Mouse (Mus musculus) MEL (cell line): ENCODE results near the gene Gtf3c3. TPM values are rescaled to one million over a fixed set of nuclear protein-coding genes. Genes with fewer than 3 reads are reported as not detected.

Experiments
- DNase-seq: peaks from one replicate; pipeline ENCODE4 v3.0.0; 2011; ENCODE audit warnings: low read depth, low spot score
- H3K27ac ChIP-seq: 2 replicates; pipeline ENCODE4 v1.5.1; 2012; ENCODE audit warnings: low read depth, mild to moderate bottlenecking, control low read depth, low read length, moderate library complexity; ENCODE audit not compliant: control insufficient read depth
- H3K27me3 ChIP-seq, 2 experiments: fragments of 150-350 bp in 1 of 2; sonication (generic) in 1 of 2; 2 replicates each; pipeline ENCODE4 v1.6.1; 2012; ENCODE audit warnings: low read length in 2 of 2, mild to moderate bottlenecking in 2 of 2, improper control_type of control experiment in 1 of 2, moderate library complexity in 1 of 2; ENCODE audit not compliant: insufficient read depth in 2 of 2, control insufficient read depth in 1 of 2
- H3K36me3 ChIP-seq, 2 experiments: 2 replicates each; pipeline ENCODE4 v1.6.1; 2012 to 2014; ENCODE audit warnings: low read length in 2 of 2, improper control_type of control experiment in 1 of 2, inconsistent platforms in 1 of 2, mild to moderate bottlenecking in 1 of 2; ENCODE audit not compliant: insufficient read depth in 2 of 2, control insufficient read depth in 1 of 2
- H3K4me1 ChIP-seq, 2 experiments: fragments of 150-350 bp in 1 of 2; sonication (generic) in 1 of 2; 2 replicates each; pipeline ENCODE4 v1.6.1; 2012; ENCODE audit warnings: low read length in 2 of 2, improper control_type of control experiment in 1 of 2, mild to moderate bottlenecking in 1 of 2; ENCODE audit not compliant: insufficient read depth in 2 of 2, control insufficient read depth in 1 of 2
- H3K4me3 ChIP-seq, 2 experiments: fragments of 150-350 bp in 1 of 2; sonication (generic) in 1 of 2; 2 replicates each; pipeline ENCODE4 v1.5.1; 2012; ENCODE audit warnings: low read depth in 2 of 2, low read length in 2 of 2, mild to moderate bottlenecking in 2 of 2, moderate library complexity in 2 of 2, control low read depth in 1 of 2, improper control_type of control experiment in 1 of 2; ENCODE audit not compliant: control insufficient read depth in 1 of 2, insufficient read depth in 1 of 2
- H3K79me2 ChIP-seq: 2 replicates; pipeline ENCODE4 v1.6.1; 2012; ENCODE audit warnings: mild to moderate bottlenecking, low read length, moderate library complexity; ENCODE audit not compliant: control insufficient read depth, poor library complexity, insufficient read depth
- H3K9ac ChIP-seq: 2 replicates; pipeline ENCODE4 v1.6.1; 2012; ENCODE audit warnings: low read depth, mild to moderate bottlenecking, control low read depth, low read length, moderate library complexity; ENCODE audit not compliant: control insufficient read depth, poor library complexity, severe bottlenecking
- H3K9me3 ChIP-seq: fragments of 150-350 bp; sonication (generic); replicated peaks from 2 replicates; pipeline ENCODE4 v1.6.1; 2012; ENCODE audit warnings: mild to moderate bottlenecking, low read length, improper control_type of control experiment, moderate library complexity; ENCODE audit not compliant: insufficient read depth
- BHLHE40 ChIP-seq: IDR thresholded peaks from 2 replicates; pipeline ENCODE4 v1.6.1; 2012; ENCODE audit warnings: low read depth, mild to moderate bottlenecking, inconsistent platforms, low read length, improper control_type of control experiment, borderline replicate concordance
- CHD2 ChIP-seq: IDR thresholded peaks from 2 replicates; pipeline ENCODE4 v1.6.1; 2011; ENCODE audit warnings: low read length, improper control_type of control experiment
- E2F4 ChIP-seq: IDR thresholded peaks from 2 replicates; pipeline ENCODE4 v1.6.1; 2011; ENCODE audit warnings: low read depth, low read length, improper control_type of control experiment, borderline replicate concordance
- GABPA ChIP-seq: IDR thresholded peaks from 2 replicates; pipeline ENCODE4 v1.6.1; 2012; ENCODE audit warnings: low read depth, mild to moderate bottlenecking, inconsistent platforms, low read length, improper control_type of control experiment, moderate library complexity
- GATA1 ChIP-seq: IDR thresholded peaks from 2 replicates; pipeline ENCODE4 v1.6.1; 2011; ENCODE audit warnings: low read depth, low read length, improper control_type of control experiment
- JUND ChIP-seq: IDR thresholded peaks from 2 replicates; pipeline ENCODE4 v1.6.1; 2011; ENCODE audit warnings: low read depth, mild to moderate bottlenecking, improper control_type of control experiment, low read length
- KAT2A ChIP-seq: conservative IDR thresholded peaks from 2 replicates; pipeline ENCODE4 v1.6.1; 2012; ENCODE audit warnings: low read depth, low read length, improper control_type of control experiment, inconsistent platforms
- MAX ChIP-seq: IDR thresholded peaks from 2 replicates; pipeline ENCODE4 v1.6.1; 2011; ENCODE audit warnings: low read length, improper control_type of control experiment
- MAZ ChIP-seq: IDR thresholded peaks from 2 replicates; pipeline ENCODE4 v1.6.1; 2012; ENCODE audit warnings: low read depth, mild to moderate bottlenecking, inconsistent platforms, low read length, improper control_type of control experiment
- MEF2A ChIP-seq: IDR thresholded peaks from 2 replicates; pipeline ENCODE4 v1.6.1; 2014; ENCODE audit warnings: low read depth, mild to moderate bottlenecking, inconsistent platforms, low read length, improper control_type of control experiment; ENCODE audit not compliant: poor library complexity, insufficient replicate concordance, severe bottlenecking; ENCODE audit errors: extremely low read depth
- MXI1 ChIP-seq: IDR thresholded peaks from 2 replicates; pipeline ENCODE4 v1.6.1; 2011; ENCODE audit warnings: mild to moderate bottlenecking, low read depth, low read length, improper control_type of control experiment
- MYB ChIP-seq: IDR thresholded peaks from 2 replicates; pipeline ENCODE4 v1.6.1; 2011; ENCODE audit warnings: mild to moderate bottlenecking, low read depth, low read length, improper control_type of control experiment
- MYC ChIP-seq: IDR thresholded peaks from 2 replicates; pipeline ENCODE4 v1.6.1; 2011; ENCODE audit warnings: low read depth, mild to moderate bottlenecking, low read length, improper control_type of control experiment, moderate library complexity
- RAD21 ChIP-seq: IDR thresholded peaks from 2 replicates; pipeline ENCODE4 v1.6.1; 2011; ENCODE audit warnings: mild to moderate bottlenecking, low read depth, low read length, improper control_type of control experiment
- RCOR1 ChIP-seq: IDR thresholded peaks from 2 replicates; pipeline ENCODE4 v1.6.1; 2012; ENCODE audit warnings: low read depth, mild to moderate bottlenecking, inconsistent platforms, low read length, improper control_type of control experiment
- SMC3 ChIP-seq: IDR thresholded peaks from 2 replicates; pipeline ENCODE4 v1.6.1; 2011; ENCODE audit warnings: low read depth, low read length, improper control_type of control experiment
- TAL1 ChIP-seq: IDR thresholded peaks from 2 replicates; pipeline ENCODE4 v1.6.1; 2012; ENCODE audit warnings: mild to moderate bottlenecking, inconsistent platforms, low read length, moderate library complexity, mixed read lengths
- TBP ChIP-seq: IDR thresholded peaks from 2 replicates; pipeline ENCODE4 v1.8.0; 2011; ENCODE audit warnings: low read depth, low read length, improper control_type of control experiment
- TCF12 ChIP-seq: IDR thresholded peaks from 2 replicates; pipeline ENCODE4 v1.6.1; 2014; ENCODE audit warnings: low read depth, mild to moderate bottlenecking, inconsistent platforms, low read length, improper control_type of control experiment, moderate library complexity
- UBTF ChIP-seq: IDR thresholded peaks from 2 replicates; pipeline ENCODE4 v1.6.1; 2012; ENCODE audit warnings: low read depth, mild to moderate bottlenecking, inconsistent platforms, low read length, improper control_type of control experiment, moderate library complexity, borderline replicate concordance; ENCODE audit not compliant: insufficient read depth
- USF1 ChIP-seq: IDR thresholded peaks from 2 replicates; pipeline ENCODE4 v1.6.1; 2014; ENCODE audit warnings: low read depth, mild to moderate bottlenecking, inconsistent platforms, low read length, improper control_type of control experiment, moderate library complexity
- USF2 ChIP-seq, 2 experiments: IDR thresholded peaks; 2 replicates each; pipeline ENCODE4 v1.6.1; 2011 to 2012; ENCODE audit warnings: improper control_type of control experiment in 2 of 2, low read length in 2 of 2, borderline replicate concordance in 1 of 2, inconsistent platforms in 1 of 2, low read depth in 1 of 2, mild to moderate bottlenecking in 1 of 2; ENCODE audit not compliant: insufficient read depth in 1 of 2
- ZC3H11A ChIP-seq: IDR thresholded peaks from 2 replicates; pipeline ENCODE4 v1.6.1; 2012; ENCODE audit warnings: low read depth, mild to moderate bottlenecking, inconsistent platforms, low read length, improper control_type of control experiment
- ZKSCAN1 ChIP-seq: IDR thresholded peaks from 2 replicates; pipeline ENCODE4 v1.6.1; 2012; ENCODE audit warnings: low read depth, mild to moderate bottlenecking, inconsistent platforms, low read length, improper control_type of control experiment, moderate library complexity
- ZNF384 ChIP-seq: IDR thresholded peaks from 2 replicates; pipeline ENCODE4 v1.6.1; 2012; ENCODE audit warnings: low read depth, mild to moderate bottlenecking, inconsistent platforms, low read length, improper control_type of control experiment
- polyA plus RNA-seq, 2 experiments: library from polyadenylated mRNA; stranded (reverse) in 1 of 2; unstranded in 1 of 2; fragments of >175 nt in 1 of 2; fragments of >200 nt in 1 of 2; gene quantifications; 2 replicates each; pipeline versions ENCODE4 v1.2.1 to v1.2.4; 2012; ENCODE audit warnings: low replicate concordance in 2 of 2, low read depth in 1 of 2; ENCODE audit not compliant: insufficient read length in 2 of 2, insufficient read depth in 1 of 2, missing spikeins in 1 of 2
- total RNA-seq: library from RNA; depleted of rRNA; stranded (reverse); fragments of 300-350 nt; gene quantifications from 2 replicates; pipeline ENCODE4 v1.2.3, GENCODE M21; 2012

Gtf3c3 gene
- total and polyA plus RNA-seq, 3 experiments: 12.1 to 13.8 TPM; not detected in 1

DNA sequence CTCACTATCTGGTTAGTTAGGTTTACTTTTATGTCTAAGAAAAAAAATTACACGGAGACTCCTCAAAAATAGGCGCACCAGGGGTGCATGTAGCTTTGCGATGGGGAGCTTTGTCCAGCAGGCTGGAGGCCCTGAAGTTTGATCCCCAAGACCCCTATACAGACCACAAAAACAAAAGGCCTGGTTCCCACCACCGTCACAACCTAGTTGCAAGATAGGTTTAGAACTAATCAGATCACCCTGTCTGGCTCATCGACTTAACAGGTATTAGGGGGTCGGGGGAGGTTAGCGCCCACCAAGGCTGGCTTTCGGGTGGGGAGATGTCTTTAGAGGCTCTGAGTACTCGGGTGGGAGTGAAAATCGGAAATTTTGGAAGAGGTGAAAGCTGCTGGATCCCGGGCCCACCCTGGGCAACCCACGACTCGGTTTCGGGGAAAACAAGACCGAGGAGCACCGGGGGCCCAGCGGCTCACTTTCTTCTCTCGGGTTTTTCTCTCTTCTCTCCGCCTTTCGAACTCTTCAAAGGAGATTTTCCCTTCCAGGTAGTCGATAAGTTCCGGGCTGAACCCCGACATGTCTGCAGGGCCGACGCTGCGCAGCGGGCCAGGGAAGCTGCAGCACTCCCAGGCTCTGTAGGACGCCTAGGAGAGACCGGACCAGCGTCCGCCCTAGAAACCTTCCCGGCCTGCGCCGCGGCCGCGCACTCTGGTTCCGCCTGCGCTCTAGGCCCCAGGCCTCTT, at the start of gene Gtf3c3 (continued):
- no peak for TF ChIP-seq ZC3H11A
- no peak for TF ChIP-seq USF1
- no peak for TF ChIP-seq MYB
- TF ChIP-seq JUND: no peak
- TF ChIP-seq, all 39 proteins: peak for 11

- no peaks in the 10 kb centered on the region for H3K9me3 ChIP-seq
- H3K27ac ChIP-seq: no peak overlapping the region
- H3K9ac ChIP-seq: no peak overlapping the region
- H3K36me3 ChIP-seq: no peaks in the 10 kb centered on the region
- no peaks in the 10 kb centered on the region for H3K79me2 ChIP-seq
- TF ChIP-seq UBTF (no peak), TAL1 (no peak), USF2 (IDR thresholded peaks at IDR 0.05; ENCODE audit: borderline replicate concordance in 1 of 2, insufficient read depth in 1 of 2, low read depth in 1 of 2, low read length in 2 of 2) (no peak), GABPA (no peak), E2F4 (no peak), USF1 (no peak), TBP (no peak), RCOR1 (no peak)
- no peak overlapping the region for H3K4me3 ChIP-seq
- no peaks in the 10 kb centered on the region for H3K4me1 ChIP-seq
- H3K27me3 ChIP-seq: no peaks in the 10 kb centered on the region
- DNase-seq: no peak
These were observed 46.1 kb upstream of the Gtf3c3 start for GRCm38 (mm10) chr1:54484744-54485420.

- H3K27ac ChIP-seq: no peak overlapping the region
- TF ChIP-seq CHD2: no peak
- TF ChIP-seq RAD21: no peak
- TF ChIP-seq BHLHE40: no peak
- no peak for TF ChIP-seq MYC
- no peak for TF ChIP-seq TCF12
- no peak for TF ChIP-seq MEF2A
- no peak for TF ChIP-seq MAX
- no peak for TF ChIP-seq MXI1
- TF ChIP-seq ZNF384: no peak
- TF ChIP-seq MYB: no peak
- no peak for TF ChIP-seq GATA1
- no peak for TF ChIP-seq ZC3H11A
- TF ChIP-seq USF1: no peak
- no peak for TF ChIP-seq E2F4
- TF ChIP-seq MAZ: no peak
- TF ChIP-seq SMC3: no peak
- TF ChIP-seq ZKSCAN1: no peak
- TF ChIP-seq KAT2A: no peak
- TF ChIP-seq, all 39 proteins: peak for 0
- Histone ChIP-seq H3K36me3 (no peaks in the 10 kb centered on the region), H3K4me3 (no peak overlapping the region), H3K9me3 (no peaks in the 10 kb centered on the region), H3K27me3 (no peaks in the 10 kb centered on the region), H3K79me2 (no peaks in the 10 kb centered on the region), H3K4me1 (no peaks in the 10 kb centered on the region), H3K9ac (no peak overlapping the region)
- no peak for DNase-seq
These were observed 41.7 kb upstream of the Gtf3c3 start for GRCm38 (mm10) chr1:54480491-54480890.
